Mouse (Mus musculus): ENCODE measurements around the gene Olfr714.
"Not testable (repeated sequence)": the region's sequence is repeated elsewhere in the genome, so short reads cannot be mapped to it uniquely, and the experiment has no call there.

Gene Olfr714

DNA sequence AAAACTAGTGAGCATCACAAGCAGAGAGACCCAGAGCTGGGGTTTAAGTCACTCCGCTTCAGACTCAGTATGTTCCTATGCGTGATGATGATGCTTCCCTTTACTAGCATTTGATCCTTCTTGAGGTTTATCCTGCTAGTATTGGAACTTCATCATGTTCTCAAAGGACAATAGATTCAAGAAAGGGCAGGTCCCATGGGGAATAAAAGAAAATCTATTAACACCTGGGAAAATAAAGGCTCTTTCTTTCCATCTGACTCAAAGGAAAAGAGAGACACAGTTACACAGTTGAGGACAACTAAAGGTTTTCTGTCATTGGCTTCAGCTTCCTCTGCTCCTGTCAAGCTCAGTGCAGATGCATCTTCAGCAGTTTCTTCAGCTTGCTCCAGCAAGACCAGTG lies at the start of gene Olfr714:
TSS of gene Olfr714 (plus strand) at position 301 of the 400 bp plus-strand sequence.
- ChIA-PET CTCF (interaction anchor here in 1 of 4 experiments (0.6 kb wide), 1 partner anchor 1358 kb away, joined by 7 read pairs; no protein-coding TSS in a partner anchor), POLR2A (no interaction called here)

DNA sequence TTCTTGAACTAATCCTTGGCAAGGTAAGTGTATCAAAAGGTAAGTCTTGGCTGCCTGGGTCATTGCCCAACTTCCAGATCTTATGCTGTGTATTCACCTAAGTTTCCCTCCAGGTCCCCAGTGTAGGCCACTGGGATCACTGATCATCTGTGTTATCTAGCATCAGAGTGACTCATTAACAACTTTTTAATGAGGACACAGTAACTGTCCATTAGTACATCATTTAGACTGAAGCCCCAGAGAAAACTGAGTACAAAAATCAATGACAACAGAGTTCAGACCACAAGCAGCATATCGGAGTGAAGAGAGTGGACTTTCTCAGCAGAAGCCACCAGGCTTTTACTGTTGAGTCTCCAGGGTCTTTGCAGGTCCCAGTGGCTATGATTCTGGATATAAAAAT lies 39.9 kb upstream of the Olfr714 start, which contains the start of gene Olfr713:
TSS of gene Olfr713 (plus strand) at position 301 of the 400 bp plus-strand sequence.
- ChIA-PET POLR2A (no interaction called here), CTCF (no interaction called here)

DNA sequence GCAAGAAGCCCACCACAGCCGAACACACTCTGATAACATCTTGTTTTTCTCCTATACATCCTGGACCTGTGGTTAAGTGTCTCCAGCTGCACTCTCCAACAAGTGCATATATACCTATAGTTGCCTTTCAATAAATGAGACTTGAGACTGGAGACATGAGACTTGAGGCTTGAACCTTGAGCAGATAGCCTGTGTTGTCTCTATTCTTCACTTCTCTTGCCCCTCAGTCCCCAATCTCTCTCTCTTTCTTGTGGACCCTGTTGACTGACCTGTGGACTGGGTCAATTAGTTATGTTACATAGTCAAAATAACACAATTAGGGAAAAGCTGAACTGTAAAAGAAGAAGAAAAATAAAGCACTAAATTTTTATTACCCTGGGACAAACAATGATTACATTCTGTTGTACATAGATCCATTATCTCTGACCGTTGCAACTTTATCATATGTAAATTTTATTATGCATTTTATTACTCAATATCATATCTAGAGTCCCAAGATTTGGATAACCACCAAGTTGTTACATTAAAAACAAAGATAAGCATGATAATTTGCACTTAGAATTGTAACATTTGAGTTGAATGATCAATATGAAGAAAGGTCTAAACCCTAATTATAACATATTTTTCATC lies 30.7 kb upstream of the Olfr714 start:
- POLR2A ChIA-PET, result no interaction called here
- CTCF ChIA-PET, result no interaction called here

DNA sequence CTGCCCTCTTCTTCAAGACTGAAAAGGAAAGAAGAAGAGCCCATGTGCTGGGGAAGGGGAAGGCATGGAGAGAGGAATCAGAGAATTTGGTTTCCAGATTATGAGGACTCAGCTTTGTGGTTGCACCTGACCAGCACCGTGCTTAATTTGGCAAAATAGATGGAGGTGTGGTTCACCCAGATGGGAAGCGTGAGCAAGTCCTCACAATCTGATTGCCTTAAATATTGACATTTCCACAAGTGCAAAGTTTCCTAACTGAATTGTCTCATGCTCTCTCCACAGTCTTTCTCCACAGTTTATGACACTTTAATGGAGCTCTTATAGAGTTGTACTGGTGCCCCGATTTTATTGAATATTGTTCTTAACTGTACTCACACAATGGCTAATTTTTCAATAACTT lies 27.6 kb upstream of the Olfr714 start:
- ChIA-PET CTCF (interaction anchor here in 2 of 4 experiments (0.6 kb wide), 2 partner anchors 523 to 615 kb away, joined by 3 to 7 read pairs; no protein-coding TSS in a partner anchor), POLR2A (no interaction called here)

DNA sequence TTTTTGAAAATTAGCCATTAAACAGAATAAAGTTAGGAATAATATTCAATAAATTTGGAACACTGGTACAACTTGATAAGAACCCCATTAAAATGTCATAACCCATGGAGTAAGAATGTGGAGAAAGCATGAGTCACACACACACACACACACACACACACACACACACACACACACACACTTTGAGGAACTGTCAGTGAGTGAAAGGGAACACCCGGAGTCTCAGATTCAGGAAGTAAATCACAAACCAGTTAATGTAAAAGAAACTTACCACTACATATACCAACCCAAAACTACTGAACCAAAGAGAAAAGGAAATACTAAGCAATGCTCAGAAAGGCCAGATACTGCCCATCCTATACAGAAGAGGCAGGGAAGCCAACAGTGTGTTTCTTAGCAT lies 26.4 kb upstream of the Olfr714 start:
- CTCF ChIA-PET, result interaction anchor here in 2 of 4 experiments (0.7 to 0.8 kb wide), 2 partner anchors 165 to 482 kb away, joined by 3 read pairs; partner anchors contain the start of gene Rbmxl2 (in 1 of the 2)
- POLR2A ChIA-PET, result no interaction called here

DNA sequence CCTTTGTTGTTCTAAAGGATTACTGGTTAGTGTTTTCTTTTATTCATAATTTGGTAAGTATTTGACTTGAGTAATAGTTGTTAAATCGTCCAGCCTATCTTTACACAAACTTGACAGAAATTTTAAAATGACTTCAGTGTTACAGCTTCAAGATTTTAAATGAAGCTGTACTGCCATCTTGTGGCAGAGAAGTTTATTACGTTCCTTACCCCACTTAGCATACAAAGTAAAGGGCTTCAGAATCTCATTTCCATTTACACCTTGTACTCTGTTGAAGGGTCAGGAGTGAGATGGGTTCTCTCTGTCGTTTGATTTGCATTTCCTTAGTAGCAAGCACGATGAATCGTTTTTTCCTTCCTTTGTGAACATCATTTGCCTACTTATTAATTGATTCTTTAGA lies 24.9 kb upstream of the Olfr714 start:
- CTCF ChIA-PET, result interaction anchor here in 1 of 4 experiments (0.6 kb wide), 1 partner anchor 722 kb away, joined by 9 read pairs; no protein-coding TSS in a partner anchor
- POLR2A ChIA-PET, result no interaction called here

DNA sequence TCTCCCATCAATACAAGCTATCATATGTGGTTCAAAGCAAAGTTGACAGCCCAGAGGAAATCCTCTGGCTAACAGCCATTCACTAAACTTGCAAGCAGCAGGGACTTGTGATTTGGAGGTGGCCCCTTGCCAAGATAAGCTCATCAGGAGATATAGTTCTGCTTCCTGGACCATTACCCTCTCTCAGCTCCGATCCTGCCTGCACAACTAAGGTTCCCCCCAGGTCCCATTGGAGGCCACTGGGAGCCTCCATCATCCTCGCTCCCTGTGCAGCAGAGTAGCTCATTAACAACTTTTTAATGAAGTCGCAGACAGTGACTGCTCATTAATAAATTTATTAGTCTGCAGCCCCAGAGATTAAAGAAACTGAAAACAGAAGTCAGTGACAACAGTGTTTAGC lies 23.2 kb upstream of the Olfr714 start:
- ChIA-PET POLR2A (no interaction called here), CTCF (no interaction called here)

DNA sequence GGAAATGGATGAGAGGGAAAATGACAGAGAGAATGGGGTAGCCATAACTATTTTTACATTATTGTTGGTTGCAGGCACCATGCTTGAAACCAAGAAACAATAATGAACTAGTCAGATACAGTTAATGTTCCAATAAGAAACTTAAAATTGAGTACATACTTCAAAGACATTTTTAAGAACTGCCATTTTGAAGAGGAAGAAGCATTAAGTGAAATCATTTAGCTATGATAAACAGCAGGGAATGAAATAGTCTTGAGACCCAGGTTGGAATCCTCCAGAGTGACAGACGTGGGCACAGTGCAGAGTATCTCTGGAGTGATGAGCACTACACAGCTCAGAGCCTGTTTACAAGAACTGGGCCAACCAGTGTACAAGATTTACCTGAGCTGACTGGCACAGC lies 22.1 kb downstream of the Olfr714 start, which contains the start of gene Olfr17:
TSS of gene Olfr17 (plus strand) at position 301 of the 400 bp plus-strand sequence.
- ChIA-PET CTCF (no interaction called here), POLR2A (no interaction called here)

DNA sequence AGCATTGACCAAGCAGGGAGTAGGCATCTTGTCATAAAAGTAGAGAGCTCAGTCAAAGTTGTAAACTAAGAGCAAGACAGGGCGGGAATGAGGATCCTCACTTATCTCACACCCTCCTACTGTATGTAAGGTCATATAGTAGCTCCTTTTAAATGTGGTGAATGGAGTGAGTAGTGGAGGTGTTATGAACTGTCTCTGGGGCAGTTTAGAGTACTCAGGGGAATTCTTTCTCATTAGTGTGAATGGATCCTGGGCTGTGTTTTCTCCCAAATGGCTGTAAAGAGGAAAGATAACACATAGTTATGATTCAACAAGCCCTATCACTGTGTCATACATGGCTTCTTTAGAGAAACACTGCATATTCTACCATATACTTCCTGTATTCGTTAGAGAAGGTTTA lies 39.5 kb downstream of the Olfr714 start, which contains the start of gene Olfr715b:
TSS of gene Olfr715b (minus strand) at position 101 of the 400 bp plus-strand sequence.
- POLR2A ChIA-PET, CTCF ChIA-PET: not testable (repeated sequence)

All from embryonic stem cell, embryonic (primary cell).